Comparison of ENCODE assay signal across 11 mouse cellular contexts in the genomic region with DNA sequence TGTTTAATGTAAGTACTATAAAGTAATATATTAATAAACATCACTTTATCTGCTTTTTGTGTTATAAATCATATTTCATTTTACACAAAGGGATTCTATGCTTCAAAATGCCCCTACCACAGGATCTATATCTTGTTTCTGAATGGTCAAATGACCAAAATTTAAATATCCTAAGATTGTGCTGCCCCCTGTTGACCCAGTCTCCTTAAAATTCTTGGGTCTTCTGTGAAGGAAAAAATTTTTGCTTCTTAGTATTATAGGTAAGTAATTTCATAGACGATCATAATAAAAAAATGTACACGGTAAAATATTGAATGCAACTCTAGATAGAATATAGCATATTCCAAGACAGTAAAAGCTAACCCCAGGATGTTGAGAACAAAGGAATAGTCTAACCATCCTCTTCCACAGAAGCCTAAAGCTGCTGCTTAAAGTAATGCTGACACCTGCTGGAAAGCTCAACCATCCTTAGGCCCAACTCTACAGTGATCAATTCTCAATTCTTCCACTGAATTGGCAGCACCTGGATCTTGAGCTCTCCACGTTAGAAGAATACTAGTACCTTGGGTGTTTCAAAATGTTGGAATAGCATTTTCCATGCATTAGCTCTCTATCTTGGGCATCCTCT. TPM values are rescaled to one million over a fixed set of nuclear protein-coding genes. Genes with fewer than 3 reads are reported as not detected.
A peak's percentile ranks its signal among the peaks of the same experiment; 100 is the strongest.
DNase-seq lines count a peak whose midpoint lies in the region; ATAC-seq and TF ChIP-seq lines count a peak whose summit lies in the region.
"Had no signal": no experiment of that assay in that cellular context is flagged by ENCODE, and none has a peak within 500 bp of the region (broad histone marks: within the 10 kb centered on the region; RNA-seq: fewer than 3 reads in every experiment).

No protein-coding gene starts in this region.

- no peak overlapping the region for H3K4me3 ChIP-seq in forebrain, postnatal 0 days (ENCODE audit: low read depth, low read length)
- H3K4me3 ChIP-seq in forebrain, embryonic 13.5 days, result no peak overlapping the region
- no peak overlapping the region for H3K4me3 ChIP-seq in lung, embryonic 14.5 days (ENCODE audit: low read depth, low read length)
- H3K4me3 ChIP-seq in lung, adult 2 months (replicated peaks; ENCODE audit: extremely low read depth, low read depth, low read length), result no peak overlapping the region
- H3K4me3 ChIP-seq: hindbrain, embryonic 15.5 days; lung, embryonic 15.5 days had no signal

- DNase-seq in forebrain, postnatal 0 days, result peak; percentile 20
- peak; percentile 79 for DNase-seq in lung, embryonic 14.5 days
- DNase-seq in lung, adult 2 months, result no peak
- DNase-seq in embryo, embryonic 10 days (ENCODE audit: low spot score), result peak; percentile 33
- peak; percentile 4 for DNase-seq in lung, postnatal 25 days (ENCODE audit: low spot score)
- no peak for DNase-seq in spleen, postnatal 14 days (ENCODE audit: low spot score in 2 of 2)

- H3K4me2 ChIP-seq in forebrain, postnatal 0 days (ENCODE audit: low read depth), result no peak overlapping the region
- no peak overlapping the region for H3K4me2 ChIP-seq in forebrain, embryonic 13.5 days
- no peak overlapping the region for H3K4me2 ChIP-seq in lung, embryonic 14.5 days
- H3K4me2 ChIP-seq: hindbrain, embryonic 15.5 days; lung, embryonic 15.5 days had no signal

- WGBS in forebrain, postnatal 0 days, result 60% methylated on average over 3 of the region's 3 CpGs
- WGBS in forebrain, embryonic 13.5 days, result 69% methylated on average over 3 of the region's 3 CpGs
- 59% methylated on average over 3 of the region's 3 CpGs for WGBS in lung, embryonic 14.5 days
- 62% methylated on average over 3 of the region's 3 CpGs for whole genome bisulfite sequencing in lung, adult 2 months

- H3K9ac ChIP-seq in forebrain, postnatal 0 days, result no peak overlapping the region
- H3K9ac ChIP-seq in forebrain, embryonic 13.5 days, result no peak overlapping the region
- no peak overlapping the region for H3K9ac ChIP-seq in lung, embryonic 14.5 days
- H3K9ac ChIP-seq: hindbrain, embryonic 15.5 days; lung, embryonic 15.5 days had no signal

- H3K4me1 ChIP-seq in forebrain, postnatal 0 days (ENCODE audit: insufficient read depth), result no peaks in the 10 kb centered on the region
- H3K4me1 ChIP-seq in forebrain, embryonic 13.5 days, result no peaks in the 10 kb centered on the region
- H3K4me1 ChIP-seq in lung, embryonic 14.5 days (ENCODE audit: insufficient read depth), result no peaks in the 10 kb centered on the region
- H3K4me1 ChIP-seq in lung, adult 2 months (ENCODE audit: control insufficient read depth, insufficient read depth, low read length), result no peaks in the 10 kb centered on the region
- H3K4me1 ChIP-seq: hindbrain, embryonic 15.5 days; lung, embryonic 15.5 days had no signal

- TF ChIP-seq CTCF in forebrain, postnatal 0 days (IDR thresholded peaks at IDR 0.05; ENCODE audit: low read depth), result peak; percentile 47
- TF ChIP-seq CTCF in lung, embryonic 14.5 days (IDR thresholded peaks at IDR 0.05; ENCODE audit: low read depth), result peak; percentile 30
- no peak for TF ChIP-seq CTCF in lung, adult 2 months (IDR thresholded peaks at IDR 0.05; ENCODE audit: insufficient read depth, low read length)

- TF ChIP-seq POLR2A in lung, adult 2 months (IDR thresholded peaks at IDR 0.05; ENCODE audit: borderline replicate concordance, extremely low read depth, low read depth, low read length), result no peak

- no peak overlapping the region for H3K27ac ChIP-seq in forebrain, postnatal 0 days (ENCODE audit: low read depth, low read length)
- H3K27ac ChIP-seq in forebrain, embryonic 13.5 days, result no peak overlapping the region
- H3K27ac ChIP-seq in lung, embryonic 14.5 days (ENCODE audit: low read depth), result no peak overlapping the region
- H3K27ac ChIP-seq: hindbrain, embryonic 15.5 days; lung, embryonic 15.5 days had no signal

- H3K27me3 ChIP-seq in forebrain, postnatal 0 days (ENCODE audit: insufficient read depth, low read length), result no peaks in the 10 kb centered on the region
- H3K27me3 ChIP-seq in forebrain, embryonic 13.5 days, result no peaks in the 10 kb centered on the region
- H3K27me3 ChIP-seq in lung, embryonic 14.5 days (ENCODE audit: insufficient read depth, low read length), result no peaks in the 10 kb centered on the region
- H3K27me3 ChIP-seq: hindbrain, embryonic 15.5 days; lung, embryonic 15.5 days had no signal

- peak; percentile 59; the same call in 1 of the 2 replicates for ATAC-seq in forebrain, postnatal 0 days
- ATAC-seq in forebrain, embryonic 13.5 days, result no peak
- peak; percentile 21; the same call in 1 of the 2 replicates for ATAC-seq in lung, embryonic 14.5 days (ENCODE audit: insufficient read depth)
- ATAC-seq in activated CD4-positive, CD25-positive, alpha-beta regulatory T cell, adult 4 months, result no peak

- H3K36me3 ChIP-seq in forebrain, postnatal 0 days (ENCODE audit: insufficient read depth), result 0 out of 2 replicates have a peak, but pooled peaks cover 6% of the 10 kb centered on the region
- H3K36me3 ChIP-seq in forebrain, embryonic 13.5 days (ENCODE audit: poor library complexity, severe bottlenecking), result peaks cover 12% of the 10 kb centered on the region; the same call in 1 of the 2 replicates
- no peaks in the 10 kb centered on the region for H3K36me3 ChIP-seq in lung, embryonic 14.5 days (ENCODE audit: insufficient read depth)
- H3K36me3 ChIP-seq: G1E; lung, embryonic 15.5 days had no signal

- no peaks in the 10 kb centered on the region for H3K9me3 ChIP-seq in forebrain, postnatal 0 days (ENCODE audit: low read length)
- no peaks in the 10 kb centered on the region for H3K9me3 ChIP-seq in forebrain, embryonic 13.5 days (replicated peaks)
- no peaks in the 10 kb centered on the region for H3K9me3 ChIP-seq in lung, embryonic 14.5 days (ENCODE audit: low read depth, low read length)
- H3K9me3 ChIP-seq: hindbrain, embryonic 15.5 days; lung, embryonic 15.5 days had no signal

RNA-seq across cellular contexts. Expression of a gene that starts 56.7 kb away (rescaled TPM):
- 10.7 and 14.2 TPM in 2 replicates for total RNA-seq in forebrain, postnatal 0 days (2014; rRNA removed)
- polyA plus RNA-seq in forebrain, postnatal 0 days (2015; fragmentation: Nextera tagmentation; extraction: Ambion mirVana), result 24.6 and 30.4 TPM in 2 replicates
- polyA plus RNA-seq in forebrain, embryonic 13.5 days (2015; fragmentation: Nextera tagmentation; extraction: Ambion mirVana), result 20.4 and 20.5 TPM in 2 replicates
- 22.8 and 23.5 TPM in 2 replicates for polyA plus RNA-seq in lung, embryonic 14.5 days (2014; fragmentation: Nextera tagmentation; extraction: Ambion mirVana)
- polyA plus RNA-seq in lung, adult 2 months (2012; rRNA removed), result 1.3 and 1.7 TPM in 2 replicates
- polyA plus RNA-seq in activated CD4-positive, CD25-positive, alpha-beta regulatory T cell, adult 4 months (2017; shearing (Covaris generic)), result not detected
- polyA plus RNA-seq: G1E had no signal

Comparison
In these comparisons a context has a peak if more than half of its experiments do, and no peak if none do; other contexts are left out.
1. ATAC-seq: peak in forebrain, postnatal 0 days (single experiment) and lung, embryonic 14.5 days (single experiment); none in forebrain, embryonic 13.5 days (single experiment) and activated CD4-positive, CD25-positive, alpha-beta regulatory T cell, adult 4 months (single experiment).
2. DNase-seq: peak in forebrain, postnatal 0 days (single experiment), lung, embryonic 14.5 days (single experiment), embryo, embryonic 10 days (single experiment) and lung, postnatal 25 days (single experiment); none in lung, adult 2 months (single experiment) and spleen, postnatal 14 days (0 of 2).